Mouse (Mus musculus) heart, adult 2 months (tissue): ENCODE results near the gene Klrk1.

ENCODE experiments used
- CTCF ChIP-seq: fragments of 200-600 bp; IDR thresholded peaks from 2 replicates; pipeline ENCODE4 v1.8.1; 2022; ENCODE audit warnings: antibody characterized with exemption, mild to moderate bottlenecking, moderate library complexity
- POLR2A ChIP-seq: fragments of 200-500 bp; IDR thresholded peaks from 2 replicates; pipeline ENCODE4 v1.6.1; 2011; ENCODE audit warnings: mild to moderate bottlenecking, low read depth, low read length, control low read depth; ENCODE audit not compliant: insufficient read depth

- no peak for TF ChIP-seq POLR2A
- TF ChIP-seq CTCF, result peak; percentile 57
These were observed 42.4 kb downstream of the Klrk1 start for GRCm38 (mm10) chr6:129581274-129581673.
